Mouse (Mus musculus) embryonic facial prominence, embryonic 13.5 days (tissue): ENCODE results near the gene F12. TPM values are rescaled to one million over a fixed set of nuclear protein-coding genes. Genes with fewer than 3 reads are reported as not detected.

Source experiments
- ATAC-seq: fragments of 200-750 bp; cut with Nextera tagmentation; 2 replicates; pipeline ENCODE4 v1.8.0; 2017; ENCODE audit warnings: low read depth; ENCODE audit not compliant: insufficient number of reproducible peaks, insufficient read depth, low FRiP score, low TSS enrichment
- H3K27ac ChIP-seq: fragments of 300-500 bp; sonication (generic); 2 replicates; pipeline ENCODE4 v1.5.1; 2015; ENCODE audit warnings: moderate library complexity, mild to moderate bottlenecking, inconsistent platforms
- H3K27me3 ChIP-seq: fragments of 300-500 bp; sonication (generic); 2 replicates; pipeline ENCODE4 v1.6.1; 2015; ENCODE audit warnings: mild to moderate bottlenecking, inconsistent platforms
- H3K36me3 ChIP-seq: fragments of 300-500 bp; sonication (generic); 2 replicates; pipeline ENCODE4 v1.6.1; 2015; ENCODE audit warnings: mild to moderate bottlenecking, inconsistent platforms
- H3K4me1 ChIP-seq: fragments of 300-500 bp; sonication (generic); 2 replicates; pipeline ENCODE4 v1.6.1; 2015; ENCODE audit warnings: inconsistent platforms
- H3K4me2 ChIP-seq: fragments of 300-500 bp; sonication (generic); 2 replicates; pipeline ENCODE4 v1.6.1; 2015; ENCODE audit warnings: moderate library complexity, mild to moderate bottlenecking, inconsistent platforms
- H3K4me3 ChIP-seq: fragments of 300-500 bp; sonication (generic); 2 replicates; pipeline ENCODE4 v1.5.1; 2015; ENCODE audit warnings: mild to moderate bottlenecking, inconsistent platforms
- H3K9ac ChIP-seq: fragments of 300-500 bp; sonication (generic); 2 replicates; pipeline ENCODE4 v1.6.1; 2015; ENCODE audit warnings: mild to moderate bottlenecking, inconsistent platforms
- H3K9me3 ChIP-seq: fragments of 300-500 bp; sonication (generic); 2 replicates; pipeline ENCODE4 v1.6.1; 2016; ENCODE audit warnings: inconsistent platforms
- WGBS: fragments of 180-500 bp; shearing (Covaris S2); methylation state at CpG from one replicate; pipeline ENCODE4 v1.1.7; 2015; ENCODE audit warnings: mixed read lengths; 5-methylcytosine and 5-hydroxymethylcytosine counted together
- polyA plus RNA-seq: library from polyadenylated mRNA; unstranded; fragments of >200 nt; fragmentation: Nextera tagmentation; extraction: Ambion mirVana; gene quantifications from 2 replicates; pipeline ENCODE4 v1.2.1, GENCODE M21; 2015

F12 gene
- polyA plus RNA-seq, 1 experiment from 2014 or later = 0.24 TPM

- no peak overlapping the region for H3K9ac ChIP-seq
- H3K4me1 ChIP-seq = peaks cover 61% of the 10 kb centered on the region
- no peak for ATAC-seq
Measured at GRCm38 (mm10) chr13:55468851-55469560, 42.4 kb upstream of the F12 start.

GRCm38 (mm10) chr13:55465830-55466440, 39.3 kb upstream of the F12 start:
- no peak for ATAC-seq
- Histone ChIP-seq H3K4me2 (no peak overlapping the region; the same call in 1 of the 2 replicates), H3K36me3 (peaks cover 14% of the 10 kb centered on the region), H3K27me3 (no peaks in the 10 kb centered on the region), H3K9ac (peak overlapping the region; percentile 44; the same call in 1 of the 2 replicates), H3K27ac (no peak overlapping the region), H3K4me3 (no peak overlapping the region), H3K4me1 (peaks cover 46% of the 10 kb centered on the region), H3K9me3 (no peaks in the 10 kb centered on the region)
- WGBS = 76% methylated on average over 5 of the region's 5 CpGs

More at GRCm38 (mm10) chr13:55468851-55469560, 42.4 kb upstream of the F12 start:
- Histone ChIP-seq H3K27ac (no peak overlapping the region), H3K4me3 (no peak overlapping the region), H3K36me3 (peaks cover 3% of the 10 kb centered on the region), H3K4me2 (no peak overlapping the region), H3K27me3 (no peaks in the 10 kb centered on the region; the same call in 1 of the 2 replicates), H3K9me3 (no peaks in the 10 kb centered on the region)
- 49% methylated on average over 13 of the region's 13 CpGs for WGBS

- H3K36me3 ChIP-seq = peaks cover 21% of the 10 kb centered on the region
- WGBS = 17% methylated on average over 3 of the region's 3 CpGs
- H3K27me3 ChIP-seq = no peaks in the 10 kb centered on the region
- H3K4me1 ChIP-seq = peaks cover 38% of the 10 kb centered on the region
- peak overlapping the region; percentile 75 for H3K4me3 ChIP-seq
- peak overlapping the region; percentile 85 for H3K9ac ChIP-seq
- H3K9me3 ChIP-seq = no peaks in the 10 kb centered on the region
- H3K4me2 ChIP-seq = peak overlapping the region; percentile 89
- no peak for ATAC-seq
- peak overlapping the region; percentile 86; the same call in 1 of the 2 replicates for H3K27ac ChIP-seq
Measured at GRCm38 (mm10) chr13:55465184-55465583, 38.6 kb upstream of the F12 start.

GRCm38 (mm10) chr13:55464027-55464884, 37.7 kb upstream of the F12 start, which contains the start of gene Prr7:
Prr7 (plus strand) TSS chr13:55464267.
- Histone ChIP-seq H3K36me3 (peaks cover 30% of the 10 kb centered on the region), H3K4me2 (peak within 1 kb of the TSS; percentile 89), H3K4me3 (peak within 1 kb of the TSS; percentile 75), H3K27ac (peak within 1 kb of the TSS; percentile 86), H3K4me1 (peaks cover 36% of the 10 kb centered on the region), H3K9me3 (no peaks in the 10 kb centered on the region), H3K9ac (peak within 1 kb of the TSS; percentile 85), H3K27me3 (no peaks in the 10 kb centered on the region)
- under 1% methylated on average over 71 of the region's 84 CpGs for WGBS
- ATAC-seq = peak; percentile 75

- ATAC-seq = no peak
- no peaks in the 10 kb centered on the region for H3K27me3 ChIP-seq
- WGBS = 10% methylated on average over 14 of the region's 14 CpGs
- H3K9ac ChIP-seq = peak overlapping the region; percentile 85
- peaks cover 31% of the 10 kb centered on the region for H3K4me1 ChIP-seq
- H3K27ac ChIP-seq = peak overlapping the region; percentile 5; the same call in 1 of the 2 replicates
- H3K4me2 ChIP-seq = peak overlapping the region; percentile 89
- peaks cover 38% of the 10 kb centered on the region for H3K36me3 ChIP-seq
- no peaks in the 10 kb centered on the region for H3K9me3 ChIP-seq
- H3K4me3 ChIP-seq = peak overlapping the region; percentile 75
Measured at GRCm38 (mm10) chr13:55463399-55464026, 36.9 kb upstream of the F12 start.

GRCm38 (mm10) chr13:55462965-55463364, 36.4 kb upstream of the F12 start:
- Histone ChIP-seq H3K36me3 (peaks cover 43% of the 10 kb centered on the region), H3K4me1 (peaks cover 31% of the 10 kb centered on the region), H3K4me2 (no peak overlapping the region), H3K9ac (no peak overlapping the region), H3K27me3 (no peaks in the 10 kb centered on the region), H3K9me3 (no peaks in the 10 kb centered on the region), H3K4me3 (0 out of 2 replicates have a peak overlapping the region, but pooled peaks have one; percentile 75), H3K27ac (no peak overlapping the region)
- 49% methylated on average over 2 of the region's 2 CpGs for WGBS
- ATAC-seq = no peak

GRCm38 (mm10) chr13:55451785-55452549, 25.4 kb upstream of the F12 start:
- no peak for ATAC-seq
- Histone ChIP-seq H3K4me2 (no peak overlapping the region), H3K9ac (peak overlapping the region; percentile 27; the same call in 1 of the 2 replicates), H3K4me3 (no peak overlapping the region), H3K9me3 (no peaks in the 10 kb centered on the region), H3K27me3 (no peaks in the 10 kb centered on the region), H3K4me1 (peaks cover 17% of the 10 kb centered on the region), H3K27ac (no peak overlapping the region), H3K36me3 (peaks cover 76% of the 10 kb centered on the region)
- WGBS = 94% methylated on average over 16 of the region's 16 CpGs

- H3K9me3 ChIP-seq = no peaks in the 10 kb centered on the region
- H3K27me3 ChIP-seq = no peaks in the 10 kb centered on the region
- no peak overlapping the region for H3K4me3 ChIP-seq
- H3K9ac ChIP-seq = peak overlapping the region; percentile 27; the same call in 1 of the 2 replicates
- no peak overlapping the region for H3K4me2 ChIP-seq
- peaks cover 23% of the 10 kb centered on the region for H3K4me1 ChIP-seq
- WGBS = 91% methylated on average over 10 of the region's 10 CpGs
- no peak overlapping the region for H3K27ac ChIP-seq
- no peak for ATAC-seq
- H3K36me3 ChIP-seq = peaks cover 70% of the 10 kb centered on the region
Measured at GRCm38 (mm10) chr13:55451296-55451695, 24.7 kb upstream of the F12 start.

GRCm38 (mm10) chr13:55450511-55450980, 24.0 kb upstream of the F12 start:
- H3K9ac ChIP-seq = no peak overlapping the region
- no peak overlapping the region for H3K4me3 ChIP-seq
- H3K4me1 ChIP-seq = peaks cover 30% of the 10 kb centered on the region
- H3K27me3 ChIP-seq = no peaks in the 10 kb centered on the region
- no peak overlapping the region for H3K4me2 ChIP-seq
- H3K36me3 ChIP-seq = peaks cover 63% of the 10 kb centered on the region
- no peak overlapping the region for H3K27ac ChIP-seq
- ATAC-seq = no peak
- WGBS = 92% methylated on average over 11 of the region's 11 CpGs
- no peaks in the 10 kb centered on the region for H3K9me3 ChIP-seq

GRCm38 (mm10) chr13:55449679-55450441, 23.3 kb upstream of the F12 start:
- Histone ChIP-seq H3K9me3 (no peaks in the 10 kb centered on the region), H3K4me2 (no peak overlapping the region)
- WGBS = 91% methylated on average over 17 of the region's 17 CpGs

More at GRCm38 (mm10) chr13:55449679-55450441, 23.3 kb upstream of the F12 start:
- Histone ChIP-seq H3K36me3 (peaks cover 56% of the 10 kb centered on the region), H3K9ac (no peak overlapping the region), H3K27ac (no peak overlapping the region), H3K4me3 (no peak overlapping the region), H3K4me1 (peaks cover 30% of the 10 kb centered on the region), H3K27me3 (no peaks in the 10 kb centered on the region)
- ATAC-seq = no peak
